Mouse (Mus musculus): ENCODE data around the gene Rbfox2. TPM values are rescaled to one million over a fixed set of nuclear protein-coding genes. Genes with fewer than 3 reads are reported as not detected.
A peak's percentile ranks its signal among the peaks of the same experiment; 100 is the strongest.

Gene Rbfox2
- 96.4 and 96.9 TPM in 2 replicates for polyA plus RNA-seq (2016; fragmentation: Nextera tagmentation; extraction: Ambion mirVana)

GRCm38 (mm10) chr15:77306547-77307261 lies at the start of gene Rbfox2:
Gene Rbfox2 (minus strand): TSS chr15:77307004.
- under 1% methylated on average over 90 of the region's 90 CpGs for WGBS
- Histone ChIP-seq H3K4me1 (peaks cover 41% of the 10 kb centered on the region), H3K9me3 (no peaks in the 10 kb centered on the region), H3K27me3 (no peaks in the 10 kb centered on the region), H3K4me2 (replicated peaks) (peak within 1 kb of the TSS; percentile 78), H3K4me3 (peak within 1 kb of the TSS; percentile 98), H3K9ac (peak within 1 kb of the TSS; percentile 98), H3K36me3 (no peaks in the 10 kb centered on the region), H3K27ac (peak within 1 kb of the TSS; percentile 99)
- ATAC-seq (ENCODE audit: insufficient number of reproducible peaks, insufficient read depth, low FRiP score, low TSS enrichment) = peak; percentile 96

GRCm38 (mm10) chr15:77356248-77356810 lies 49.5 kb upstream of the Rbfox2 start:
- 4% methylated on average over 11 of the region's 11 CpGs for WGBS
- Histone ChIP-seq H3K9me3 (no peaks in the 10 kb centered on the region), H3K27me3 (no peaks in the 10 kb centered on the region), H3K36me3 (no peaks in the 10 kb centered on the region), H3K4me1 (peaks cover 55% of the 10 kb centered on the region), H3K9ac (no peak overlapping the region), H3K27ac (peak overlapping the region; percentile 61), H3K4me2 (replicated peaks) (peak overlapping the region; percentile 33), H3K4me3 (no peak overlapping the region)
- no peak for ATAC-seq (ENCODE audit: insufficient number of reproducible peaks, insufficient read depth, low FRiP score, low TSS enrichment)

- H3K4me3 ChIP-seq = no peak overlapping the region
- H3K27ac ChIP-seq = 0 out of 2 replicates have a peak overlapping the region, but pooled peaks have one; percentile 19
- 76% methylated on average over 6 of the region's 6 CpGs for WGBS
- no peak for ATAC-seq (ENCODE audit: insufficient number of reproducible peaks, insufficient read depth, low FRiP score, low TSS enrichment)
- no peaks in the 10 kb centered on the region for H3K9me3 ChIP-seq
- H3K27me3 ChIP-seq = no peaks in the 10 kb centered on the region
- peaks cover 55% of the 10 kb centered on the region for H3K4me1 ChIP-seq
- H3K36me3 ChIP-seq = no peaks in the 10 kb centered on the region
- H3K9ac ChIP-seq = no peak overlapping the region
- no peak overlapping the region for H3K4me2 ChIP-seq (replicated peaks)
These were observed 48.2 kb upstream of the Rbfox2 start for GRCm38 (mm10) chr15:77354848-77355551.

GRCm38 (mm10) chr15:77354496-77354847 lies 47.7 kb upstream of the Rbfox2 start:
- WGBS = 61% methylated on average over 4 of the region's 4 CpGs
- H3K4me1 ChIP-seq = peaks cover 50% of the 10 kb centered on the region
- no peaks in the 10 kb centered on the region for H3K27me3 ChIP-seq
- H3K4me3 ChIP-seq = no peak overlapping the region
- H3K36me3 ChIP-seq = no peaks in the 10 kb centered on the region
- no peak for ATAC-seq (ENCODE audit: insufficient number of reproducible peaks, insufficient read depth, low FRiP score, low TSS enrichment)
- no peak overlapping the region for H3K9ac ChIP-seq
- no peak overlapping the region for H3K4me2 ChIP-seq (replicated peaks)
- no peak overlapping the region for H3K27ac ChIP-seq
- H3K9me3 ChIP-seq = no peaks in the 10 kb centered on the region

- no peak overlapping the region for H3K9ac ChIP-seq
- peaks cover 43% of the 10 kb centered on the region for H3K4me1 ChIP-seq
- no peaks in the 10 kb centered on the region for H3K36me3 ChIP-seq
- 0 out of 2 replicates have a peak overlapping the region, but pooled peaks have one; percentile 46 for H3K27ac ChIP-seq
- H3K9me3 ChIP-seq = no peaks in the 10 kb centered on the region
- H3K27me3 ChIP-seq = no peaks in the 10 kb centered on the region
- H3K4me2 ChIP-seq (replicated peaks) = no peak overlapping the region
- WGBS = 34% methylated on average over 4 of the region's 4 CpGs
- H3K4me3 ChIP-seq = no peak overlapping the region
- no peak for ATAC-seq (ENCODE audit: insufficient number of reproducible peaks, insufficient read depth, low FRiP score, low TSS enrichment)
These were observed 47.0 kb upstream of the Rbfox2 start for GRCm38 (mm10) chr15:77353764-77354163.

GRCm38 (mm10) chr15:77352863-77353262 lies 46.1 kb upstream of the Rbfox2 start:
- Histone ChIP-seq H3K27me3 (no peaks in the 10 kb centered on the region), H3K4me2 (replicated peaks) (no peak overlapping the region), H3K36me3 (no peaks in the 10 kb centered on the region), H3K4me3 (no peak overlapping the region), H3K9ac (no peak overlapping the region), H3K9me3 (no peaks in the 10 kb centered on the region), H3K4me1 (peaks cover 36% of the 10 kb centered on the region), H3K27ac (no peak overlapping the region)
- ATAC-seq (ENCODE audit: insufficient number of reproducible peaks, insufficient read depth, low FRiP score, low TSS enrichment) = no peak
- 66% methylated on average over 7 of the region's 7 CpGs for WGBS

- H3K9ac ChIP-seq = no peak overlapping the region
- no peak for ATAC-seq (ENCODE audit: insufficient number of reproducible peaks, insufficient read depth, low FRiP score, low TSS enrichment)
- no peak overlapping the region for H3K4me3 ChIP-seq
- H3K4me1 ChIP-seq = peaks cover 17% of the 10 kb centered on the region
- H3K4me2 ChIP-seq (replicated peaks) = no peak overlapping the region
- WGBS = 90% methylated on average over 7 of the region's 7 CpGs
- no peaks in the 10 kb centered on the region for H3K27me3 ChIP-seq
- H3K27ac ChIP-seq = no peak overlapping the region
- no peaks in the 10 kb centered on the region for H3K36me3 ChIP-seq
- no peaks in the 10 kb centered on the region for H3K9me3 ChIP-seq
These were observed 43.3 kb upstream of the Rbfox2 start for GRCm38 (mm10) chr15:77350117-77350516.

GRCm38 (mm10) chr15:77348146-77348545 lies 41.3 kb upstream of the Rbfox2 start:
- H3K27ac ChIP-seq = no peak overlapping the region

GRCm38 (mm10) chr15:77344127-77345125 lies 37.6 kb upstream of the Rbfox2 start:
- H3K9ac ChIP-seq = peak overlapping the region; percentile 43; the same call in 1 of the 2 replicates
- peak; percentile 75 for ATAC-seq (ENCODE audit: insufficient number of reproducible peaks, insufficient read depth, low FRiP score, low TSS enrichment)
- WGBS = 9% methylated on average over 17 of the region's 17 CpGs
- H3K27me3 ChIP-seq = no peaks in the 10 kb centered on the region
- peak overlapping the region; percentile 14; the same call in 1 of the 2 replicates for H3K4me3 ChIP-seq
- no peaks in the 10 kb centered on the region for H3K36me3 ChIP-seq
- H3K27ac ChIP-seq = peak overlapping the region; percentile 93
- H3K4me1 ChIP-seq = peaks cover 31% of the 10 kb centered on the region
- H3K4me2 ChIP-seq (replicated peaks) = peak overlapping the region; percentile 40
- no peaks in the 10 kb centered on the region for H3K9me3 ChIP-seq

More at GRCm38 (mm10) chr15:77348146-77348545, 41.3 kb upstream of the Rbfox2 start:
- no peak overlapping the region for H3K4me2 ChIP-seq (replicated peaks)
- 82% methylated on average over 7 of the region's 7 CpGs for WGBS
- ATAC-seq (ENCODE audit: insufficient number of reproducible peaks, insufficient read depth, low FRiP score, low TSS enrichment) = no peak
- no peak overlapping the region for H3K4me3 ChIP-seq
- H3K27me3 ChIP-seq = no peaks in the 10 kb centered on the region
- no peaks in the 10 kb centered on the region for H3K9me3 ChIP-seq
- no peaks in the 10 kb centered on the region for H3K36me3 ChIP-seq
- H3K9ac ChIP-seq = no peak overlapping the region
- peaks cover 21% of the 10 kb centered on the region for H3K4me1 ChIP-seq

GRCm38 (mm10) chr15:77343527-77344091 lies 36.8 kb upstream of the Rbfox2 start:
- H3K27ac ChIP-seq = peak overlapping the region; percentile 93
- 6% methylated on average over 13 of the region's 13 CpGs for WGBS
- ATAC-seq (ENCODE audit: insufficient number of reproducible peaks, insufficient read depth, low FRiP score, low TSS enrichment) = peak; percentile 71; the same call in 1 of the 2 replicates
- peaks cover 33% of the 10 kb centered on the region for H3K4me1 ChIP-seq
- H3K4me2 ChIP-seq (replicated peaks) = peak overlapping the region; percentile 40
- H3K9ac ChIP-seq = peak overlapping the region; percentile 43; the same call in 1 of the 2 replicates
- no peaks in the 10 kb centered on the region for H3K9me3 ChIP-seq
- H3K4me3 ChIP-seq = peak overlapping the region; percentile 14; the same call in 1 of the 2 replicates
- no peaks in the 10 kb centered on the region for H3K36me3 ChIP-seq
- no peaks in the 10 kb centered on the region for H3K27me3 ChIP-seq

Data from embryonic facial prominence, embryonic 12.5 days (tissue).